Mouse (Mus musculus) layer of hippocampus, adult 8-10 months (tissue): ENCODE measurements around the gene Cdh24. TPM values are rescaled to one million over a fixed set of nuclear protein-coding genes. Genes with fewer than 3 reads are reported as not detected.
"Not testable (repeated sequence)": the region's sequence is repeated elsewhere in the genome, so short reads cannot be mapped to it uniquely, and the experiment has no call there.

Experiments
- DNase-seq, 2 experiments: peaks; one replicate each; pipeline ENCODE4 v3.0.0; 2022; ENCODE audit warnings: low spot score in 2 of 2
- total RNA-seq, 4 experiments: library from RNA; stranded (reverse); gene quantifications; 2 replicates each; pipeline ENCODE4 v1.2.4; 2022

Cdh24 gene
- total RNA-seq, 4 experiments from 2014 or later: 16.0 to 24.1 (median 20.7) TPM

- DNase-seq: no peak
Observed at GRCm38 (mm10) chr14:54643011-54643410, 1.8 kb upstream of the Cdh24 start.

GRCm38 (mm10) chr14:54642224-54642944 is 1.2 kb upstream of the Cdh24 start:
- no peak for DNase-seq

GRCm38 (mm10) chr14:54640946-54641304 is 239 bp downstream of the Cdh24 start, which contains the start of gene Gm17606:
TSS of gene Gm17606 (plus strand) at chr14:54640952.
- DNase-seq: no peak

- no peak for DNase-seq
Observed at GRCm38 (mm10) chr14:54640121-54640520, 1.0 kb downstream of the Cdh24 start.

GRCm38 (mm10) chr14:54638210-54638609 is 3.0 kb downstream of the Cdh24 start:
- DNase-seq: no peak

GRCm38 (mm10) chr14:54636954-54637353 is 4.2 kb downstream of the Cdh24 start:
- peak in 1 of 2 experiments; percentile 54 for DNase-seq

- DNase-seq: no peak
Observed at GRCm38 (mm10) chr14:54634182-54634581, 7.0 kb downstream of the Cdh24 start.

- DNase-seq: no peak
Observed at GRCm38 (mm10) chr14:54632252-54632651, 8.9 kb downstream of the Cdh24 start.

GRCm38 (mm10) chr14:54631240-54631599 is 9.9 kb downstream of the Cdh24 start:
- no peak for DNase-seq

- no peak for DNase-seq
Observed at GRCm38 (mm10) chr14:54630583-54631239, 10.5 kb downstream of the Cdh24 start.

GRCm38 (mm10) chr14:54629797-54630196 is 11.4 kb downstream of the Cdh24 start:
- DNase-seq: no peak

GRCm38 (mm10) chr14:54628103-54628502 is 13.1 kb downstream of the Cdh24 start:
- no peak for DNase-seq

- DNase-seq: no peak
Observed at GRCm38 (mm10) chr14:54624976-54625375, 16.2 kb downstream of the Cdh24 start.

- DNase-seq: no peak
Observed at GRCm38 (mm10) chr14:54623334-54623733, 17.8 kb downstream of the Cdh24 start.

- DNase-seq: no peak
Observed at GRCm38 (mm10) chr14:54621133-54621532, 20.0 kb downstream of the Cdh24 start, which contains the start of gene Psmb11. TSS of gene Psmb11 (plus strand) at chr14:54621433.

GRCm38 (mm10) chr14:54617897-54618365 is 23.2 kb downstream of the Cdh24 start, which contains the start of gene Psmb5:
TSS of gene Psmb5 (minus strand) at chr14:54618022.
- DNase-seq: peak; percentile 88 to 93

- no peak for DNase-seq
Observed at GRCm38 (mm10) chr14:54617152-54617896, 23.8 kb downstream of the Cdh24 start.

- DNase-seq: no peak
Observed at GRCm38 (mm10) chr14:54616226-54616825, 24.8 kb downstream of the Cdh24 start.

GRCm38 (mm10) chr14:54614130-54614529 is 27.0 kb downstream of the Cdh24 start:
- not testable (repeated sequence) for DNase-seq

- DNase-seq: peak; percentile 62 to 66
Observed at GRCm38 (mm10) chr14:54610648-54611047, 30.5 kb downstream of the Cdh24 start.

GRCm38 (mm10) chr14:54609962-54610361 is 31.2 kb downstream of the Cdh24 start:
- DNase-seq: no peak
